Mouse (Mus musculus) small intestine, adult 10 weeks (tissue): ENCODE data around the gene Olfr850. TPM values are rescaled to one million over a fixed set of nuclear protein-coding genes. Genes with fewer than 3 reads are reported as not detected.

Source experiments
- polyA plus RNA-seq: library from polyadenylated mRNA; stranded (reverse); fragments of 350-450 nt; fragmentation: Illumina TruSeq; extraction: RNeasy Lipid Tissue Mini Kit (QIAGEN cat#74804); gene quantifications from one replicate; pipeline ENCODE4 v1.2.3, GENCODE M21; 2014; ENCODE audit warnings: low replicate concordance

Olfr850 gene
- not detected for polyA plus RNA-seq

GRCm38 (mm10) chr9:19478148-19478547 is at the start of gene Olfr850:
Olfr850 (minus strand) TSS chr9:19478248.

GRCm38 (mm10) chr9:19492995-19493394 is 14.9 kb upstream of the Olfr850 start, which contains the start of gene Olfr851:
Olfr851 (plus strand) TSS chr9:19493295.

GRCm38 (mm10) chr9:19439966-19440365 is 38.1 kb downstream of the Olfr850 start, which contains the start of gene Olfr849:
Olfr849 (plus strand) TSS chr9:19440266.

Other genes starting within 250 kb of the Olfr850 start
- gene Olfr843, start 226.3 kb downstream of the Olfr850 start, polyA plus RNA-seq = not detected
- gene Olfr844, start 161.9 kb downstream of the Olfr850 start, polyA plus RNA-seq = not detected
- not detected for gene Olfr845, start 141.8 kb downstream of the Olfr850 start, polyA plus RNA-seq
- gene Olfr846, start 114.2 kb downstream of the Olfr850 start, polyA plus RNA-seq = not detected
- not detected for gene Olfr847, start 99.6 kb downstream of the Olfr850 start, polyA plus RNA-seq
- gene Olfr849, start 38.0 kb downstream of the Olfr850 start, polyA plus RNA-seq = not detected
- not detected for gene Olfr851, start 15.0 kb upstream of the Olfr850 start, polyA plus RNA-seq
- not detected for gene Olfr853, start 62.8 kb upstream of the Olfr850 start, polyA plus RNA-seq
- gene Olfr854, start 89.1 kb upstream of the Olfr850 start, polyA plus RNA-seq = not detected
- gene Olfr855, start 104.4 kb upstream of the Olfr850 start, polyA plus RNA-seq = not detected
- 33.4 TPM for gene Zfp317, start 143.9 kb upstream of the Olfr850 start, polyA plus RNA-seq
- gene Olfr857, start 231.2 kb upstream of the Olfr850 start, polyA plus RNA-seq = not detected